Mouse (Mus musculus) hindbrain, embryonic 11.5 days (tissue): ENCODE measurements around the gene Cfap161. TPM values are rescaled to one million over a fixed set of nuclear protein-coding genes. Genes with fewer than 3 reads are reported as not detected.

ENCODE experiments used
- ATAC-seq: fragments of 200-750 bp; cut with Nextera tagmentation; 2 replicates; pipeline ENCODE4 v1.8.0; 2017; ENCODE audit warnings: mild to moderate bottlenecking, moderate TSS enrichment, moderate library complexity; ENCODE audit not compliant: low FRiP score
- DNase-seq: peaks from one replicate; pipeline ENCODE4 v3.0.0-alpha.2; 2015; ENCODE audit warnings: low spot score
- H3K27ac ChIP-seq: fragments of 300-500 bp; sonication (generic); 2 replicates; pipeline ENCODE4 v1.5.1; 2014; ENCODE audit warnings: mild to moderate bottlenecking, low read depth, low read length
- H3K27me3 ChIP-seq: fragments of 300-500 bp; sonication (generic); 2 replicates; pipeline ENCODE4 v1.6.1; 2014; ENCODE audit warnings: mild to moderate bottlenecking, low read length, moderate library complexity, mixed read lengths; ENCODE audit not compliant: control insufficient read depth, insufficient read depth
- H3K36me3 ChIP-seq: fragments of 300-500 bp; sonication (generic); 2 replicates; pipeline ENCODE4 v1.6.1; 2014; ENCODE audit warnings: mild to moderate bottlenecking, low read length, moderate library complexity, mixed read lengths; ENCODE audit not compliant: control insufficient read depth, insufficient read depth
- H3K4me1 ChIP-seq: fragments of 300-500 bp; sonication (generic); replicated peaks from 2 replicates; pipeline ENCODE4 v1.6.1; 2014; ENCODE audit warnings: low read length, mixed read lengths; ENCODE audit not compliant: control insufficient read depth, insufficient read depth
- H3K4me2 ChIP-seq: fragments of 300-500 bp; sonication (generic); replicated peaks from 2 replicates; pipeline ENCODE4 v1.6.1; 2014; ENCODE audit warnings: mild to moderate bottlenecking, low read depth, low read length
- H3K4me3 ChIP-seq: fragments of 300-500 bp; sonication (generic); 2 replicates; pipeline ENCODE4 v1.5.1; 2014; ENCODE audit warnings: low read depth, low read length
- H3K9ac ChIP-seq: fragments of 300-500 bp; sonication (generic); 2 replicates; pipeline ENCODE4 v1.6.1; 2014; ENCODE audit warnings: low read depth, low read length
- H3K9me3 ChIP-seq: fragments of 300-500 bp; sonication (generic); 2 replicates; pipeline ENCODE4 v1.6.1; 2016; ENCODE audit warnings: low read length; ENCODE audit not compliant: control insufficient read depth
- WGBS: fragments of 180-500 bp; shearing (Covaris S2); extraction: QIAGEN DNeasy Blood & Tissue Kit; methylation state at CpG from one replicate; pipeline ENCODE4 v1.1.7; 2014; 5-methylcytosine and 5-hydroxymethylcytosine counted together
- polyA plus RNA-seq: library from polyadenylated mRNA; unstranded; fragments of >200 nt; fragmentation: Nextera tagmentation; extraction: Ambion mirVana; gene quantifications from 2 replicates; pipeline ENCODE4 v1.2.1, GENCODE M21; 2014

The Cfap161 gene
- polyA plus RNA-seq, 1 experiment from 2014 or later: 1.5 TPM

DNA sequence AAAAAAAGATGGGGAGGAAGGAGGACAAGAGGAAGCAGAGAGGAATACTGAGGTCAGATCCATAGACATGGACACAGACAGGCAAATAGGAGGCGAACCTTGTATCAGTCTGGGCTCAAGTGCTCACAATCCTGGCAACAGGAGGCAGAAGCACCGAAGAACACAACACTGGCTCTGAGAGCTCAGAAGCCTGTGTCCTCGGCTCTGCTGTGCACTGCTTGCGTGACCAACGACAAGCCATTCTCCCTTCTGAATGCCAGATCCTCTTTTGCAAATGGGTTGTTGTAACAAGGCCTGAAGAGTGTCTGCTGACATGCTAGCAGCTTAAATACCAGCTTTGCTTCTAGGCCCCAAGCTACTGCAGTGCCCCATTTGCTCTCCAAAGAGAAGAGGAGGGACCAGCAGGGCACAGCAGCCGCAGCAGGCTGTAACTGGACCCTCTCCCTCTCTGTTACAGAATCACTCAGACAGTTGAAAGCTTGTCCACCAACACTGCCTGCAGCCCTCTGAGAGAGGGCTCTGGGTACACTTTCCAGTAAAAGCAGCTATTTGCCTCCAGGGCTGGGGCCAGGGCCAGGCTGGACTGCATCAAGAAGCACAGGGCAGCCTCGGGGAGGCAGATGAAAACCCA is 54.9 kb downstream of the Cfap161 start:
- Histone ChIP-seq H3K36me3 (no peaks in the 10 kb centered on the region), H3K4me3 (no peak overlapping the region), H3K9me3 (no peaks in the 10 kb centered on the region), H3K27ac (no peak overlapping the region), H3K9ac (no peak overlapping the region), H3K4me1 (no peaks in the 10 kb centered on the region), H3K27me3 (no peaks in the 10 kb centered on the region), H3K4me2 (no peak overlapping the region)
- WGBS: 49% methylated on average over 7 of the region's 7 CpGs
- DNase-seq (no peak), ATAC-seq (no peak)

DNA sequence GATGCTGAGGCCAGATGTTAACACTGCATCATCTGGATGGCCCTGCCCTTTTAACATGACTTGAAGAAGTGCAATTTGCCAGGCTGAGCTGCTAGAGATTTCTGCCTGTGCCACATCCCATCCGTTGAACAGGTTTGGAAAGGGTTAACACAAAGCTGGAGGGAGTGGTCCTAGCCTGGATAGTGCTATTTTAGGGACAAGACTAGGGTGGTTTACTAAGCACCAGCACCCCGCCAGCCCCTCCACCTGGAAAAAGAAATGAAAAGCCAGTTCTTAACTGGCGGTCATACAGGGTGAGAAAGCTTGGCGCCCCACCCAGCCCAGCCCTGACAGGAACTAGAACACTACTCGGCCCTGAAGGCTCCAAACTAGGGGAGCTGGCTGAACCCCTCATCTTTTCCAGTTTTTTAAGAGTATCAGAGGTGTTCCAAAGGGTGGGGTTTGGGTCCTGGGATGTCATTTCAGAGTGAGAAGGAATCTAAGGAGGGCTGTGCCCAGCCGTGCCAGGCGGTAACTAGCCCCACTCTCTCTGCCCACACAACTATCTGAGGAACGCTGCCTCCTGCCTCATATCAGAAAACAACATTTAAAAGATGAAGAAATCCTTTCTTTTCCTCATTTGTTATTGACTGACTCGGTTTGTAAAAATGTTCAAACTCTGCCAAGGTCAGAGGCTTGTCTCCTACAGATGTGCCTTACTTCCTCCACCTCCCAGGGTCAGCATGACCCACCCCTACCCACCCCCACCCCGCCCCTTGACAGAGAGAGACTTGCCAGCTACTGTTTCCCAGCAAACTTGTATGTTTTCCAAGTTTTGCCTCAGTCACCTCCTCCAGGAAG is 55.8 kb downstream of the Cfap161 start:
- no peaks in the 10 kb centered on the region for H3K27me3 ChIP-seq
- DNase-seq (no peak), ATAC-seq (no peak)
- no peak overlapping the region for H3K9ac ChIP-seq
- H3K36me3 ChIP-seq: no peaks in the 10 kb centered on the region
- no peak overlapping the region for H3K27ac ChIP-seq
- no peaks in the 10 kb centered on the region for H3K9me3 ChIP-seq
- H3K4me2 ChIP-seq: no peak overlapping the region
- H3K4me3 ChIP-seq: no peak overlapping the region
- H3K4me1 ChIP-seq: no peaks in the 10 kb centered on the region
- 79% methylated on average over 10 of the region's 10 CpGs for WGBS

DNA sequence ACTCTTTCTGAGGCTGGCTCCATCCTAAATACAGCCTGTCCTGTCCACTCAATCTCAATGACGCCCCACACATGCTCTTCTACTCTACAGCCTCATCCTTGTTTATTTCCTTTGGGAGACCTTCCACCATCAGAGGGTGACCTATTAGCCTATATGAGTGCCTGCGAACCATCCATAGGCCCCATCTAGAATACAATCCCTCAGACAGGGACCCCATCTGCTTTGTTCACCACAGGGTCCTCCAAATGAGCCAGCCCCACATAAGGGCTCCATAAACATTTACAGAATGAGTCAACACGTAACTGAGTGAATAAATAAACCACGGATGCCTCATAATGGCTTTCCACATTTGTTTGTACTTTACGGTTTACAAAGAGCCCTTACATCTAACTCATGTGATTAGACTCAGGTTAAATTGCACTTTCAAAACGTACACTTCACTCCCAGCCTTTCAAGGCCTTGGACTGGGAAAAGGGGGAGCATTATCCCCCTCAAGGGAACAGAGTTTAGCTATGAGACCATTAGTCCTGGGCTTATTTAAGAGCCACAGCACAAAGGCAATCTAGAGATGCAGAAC is 56.7 kb downstream of the Cfap161 start:
- Histone ChIP-seq H3K27me3 (no peaks in the 10 kb centered on the region), H3K27ac (no peak overlapping the region), H3K4me3 (no peak overlapping the region), H3K4me2 (no peak overlapping the region), H3K9me3 (no peaks in the 10 kb centered on the region), H3K36me3 (no peaks in the 10 kb centered on the region), H3K9ac (no peak overlapping the region), H3K4me1 (no peaks in the 10 kb centered on the region)
- 72% methylated on average over 6 of the region's 6 CpGs for WGBS
- ATAC-seq (no peak), DNase-seq (no peak)

DNA sequence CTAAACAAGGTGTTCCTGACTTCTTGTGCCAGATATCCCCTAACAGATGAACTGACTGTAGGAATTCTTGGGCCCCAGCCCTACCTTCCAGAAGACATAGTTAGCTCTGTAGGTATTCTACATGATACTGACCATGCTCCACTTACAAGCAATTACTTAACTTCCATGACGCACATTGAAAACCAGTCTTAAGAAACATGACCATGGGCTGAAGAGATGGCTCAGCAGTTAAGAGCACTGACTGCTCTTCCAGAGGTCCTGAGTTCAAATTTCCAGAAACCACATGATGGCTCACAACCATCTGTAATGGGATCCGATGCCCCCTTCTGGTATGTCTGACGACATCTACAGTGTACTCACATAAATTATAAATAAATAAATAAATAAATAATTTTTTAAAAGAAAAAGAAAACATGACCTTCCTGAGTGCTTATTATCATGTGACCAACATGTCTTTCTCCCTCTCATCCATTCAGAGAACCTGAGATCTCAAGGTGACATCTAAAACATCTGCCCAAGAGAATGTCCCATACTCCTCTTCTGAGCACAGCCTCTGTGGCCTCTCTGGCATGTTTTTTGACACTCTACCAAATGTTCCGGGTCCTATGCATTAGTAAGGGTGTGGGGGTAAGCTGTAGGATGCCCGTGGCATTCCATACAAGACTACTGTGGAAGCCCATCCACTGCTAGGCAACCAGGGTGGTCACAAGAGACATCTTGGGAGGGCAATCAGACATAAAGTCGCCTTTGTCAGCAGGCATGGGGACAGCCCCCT is 58.2 kb downstream of the Cfap161 start:
- H3K9me3 ChIP-seq: no peaks in the 10 kb centered on the region
- no peak overlapping the region for H3K9ac ChIP-seq
- no peak overlapping the region for H3K4me2 ChIP-seq
- no peaks in the 10 kb centered on the region for H3K27me3 ChIP-seq
- H3K4me3 ChIP-seq: no peak overlapping the region
- H3K4me1 ChIP-seq: no peaks in the 10 kb centered on the region
- no peak for DNase-seq
- 79% methylated on average over 6 of the region's 6 CpGs for WGBS
- ATAC-seq: no peak
- H3K27ac ChIP-seq: no peak overlapping the region
- no peaks in the 10 kb centered on the region for H3K36me3 ChIP-seq

DNA sequence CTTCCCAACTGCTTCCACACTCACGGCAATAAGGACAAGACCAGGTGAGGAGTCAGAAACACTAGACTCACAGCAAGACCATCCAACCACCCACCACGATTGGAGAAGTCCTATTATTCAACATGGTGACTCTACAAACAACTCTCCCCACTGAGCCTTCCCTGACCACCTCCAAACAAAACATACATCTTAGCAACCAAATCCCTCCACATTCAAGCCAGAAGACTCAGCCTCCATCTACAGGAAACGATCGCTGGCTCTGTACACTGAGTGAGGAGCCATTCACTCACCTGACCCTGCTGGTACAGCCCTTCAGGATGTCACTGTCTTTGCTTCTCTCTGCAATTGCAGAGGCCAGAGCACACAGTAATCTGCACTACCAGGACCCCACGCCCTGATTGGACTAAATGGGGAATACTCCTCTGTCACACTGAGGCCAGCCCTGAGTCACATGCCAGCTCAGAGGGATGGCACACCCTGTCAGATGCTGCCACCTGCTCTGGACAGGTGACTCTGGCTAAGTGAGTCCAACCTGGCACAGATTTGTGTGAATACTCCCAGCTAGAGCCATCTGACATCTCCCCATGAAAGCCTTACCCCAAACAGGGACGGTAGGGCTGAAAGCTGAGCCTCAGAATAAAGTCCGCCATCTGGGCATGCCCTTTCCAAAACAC is 59.4 kb downstream of the Cfap161 start:
- DNase-seq (no peak), ATAC-seq (no peak)
- H3K4me2 ChIP-seq: no peak overlapping the region

DNA sequence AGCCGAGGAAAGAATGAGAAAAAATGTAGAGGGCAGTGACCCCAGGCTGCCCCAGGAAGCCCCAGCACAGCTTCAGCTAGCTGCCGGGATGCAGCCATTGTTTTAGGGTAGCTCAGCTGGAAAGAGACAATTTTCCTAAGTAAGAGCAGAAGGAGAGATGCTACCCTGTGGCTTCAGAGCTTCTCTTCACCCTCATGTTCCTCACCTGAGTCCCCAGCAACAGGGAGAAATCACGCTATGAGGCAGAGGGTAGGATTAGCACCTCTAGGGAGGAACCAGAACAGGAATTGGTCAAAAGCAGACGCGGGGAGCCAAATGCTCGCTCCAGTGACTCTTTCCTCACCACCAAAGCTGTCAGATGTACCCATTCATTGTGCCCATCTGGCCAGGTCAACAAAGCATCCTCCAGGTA is 60.0 kb downstream of the Cfap161 start:
- Histone ChIP-seq H3K4me2 (no peak overlapping the region), H3K9me3 (no peaks in the 10 kb centered on the region), H3K27me3 (no peaks in the 10 kb centered on the region), H3K9ac (no peak overlapping the region), H3K27ac (no peak overlapping the region), H3K4me3 (no peak overlapping the region), H3K36me3 (no peaks in the 10 kb centered on the region), H3K4me1 (no peaks in the 10 kb centered on the region)
- 54% methylated on average over 6 of the region's 6 CpGs for WGBS
- DNase-seq (no peak), ATAC-seq (no peak)

More for the DNA sequence above, 59.4 kb downstream of the Cfap161 start:
- Histone ChIP-seq H3K36me3 (no peaks in the 10 kb centered on the region), H3K9ac (no peak overlapping the region), H3K27ac (no peak overlapping the region), H3K4me3 (no peak overlapping the region), H3K9me3 (no peaks in the 10 kb centered on the region), H3K4me1 (no peaks in the 10 kb centered on the region), H3K27me3 (no peaks in the 10 kb centered on the region)
- 88% methylated on average over 7 of the region's 7 CpGs for WGBS

DNA sequence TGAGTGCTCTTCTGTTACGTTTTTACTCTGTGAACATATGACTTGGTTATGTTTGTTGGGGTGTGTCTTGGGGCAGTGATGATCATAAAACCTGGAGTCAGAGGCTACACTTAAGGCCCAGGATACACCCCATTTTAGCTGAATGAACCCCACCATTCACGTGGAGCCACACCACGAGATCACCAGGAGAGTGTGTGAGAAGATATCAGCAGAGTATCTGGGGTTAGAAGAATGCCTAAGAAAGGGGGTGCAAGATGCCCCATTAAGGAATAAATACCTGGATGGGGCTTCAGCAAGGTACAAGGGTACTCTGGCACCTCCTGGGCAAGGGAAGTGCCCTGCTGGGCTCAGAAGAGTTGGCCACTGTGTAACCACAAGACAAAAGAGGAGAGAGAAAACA is 60.4 kb downstream of the Cfap161 start:
- DNase-seq (no peak), ATAC-seq (no peak)
- H3K36me3 ChIP-seq: no peaks in the 10 kb centered on the region
- no peaks in the 10 kb centered on the region for H3K27me3 ChIP-seq
- H3K4me2 ChIP-seq: no peak overlapping the region
- no peak overlapping the region for H3K9ac ChIP-seq
- H3K9me3 ChIP-seq: no peaks in the 10 kb centered on the region
- no peak overlapping the region for H3K27ac ChIP-seq
- WGBS: 77% methylated on average over 3 of the region's 3 CpGs
- no peak overlapping the region for H3K4me3 ChIP-seq
- H3K4me1 ChIP-seq: no peaks in the 10 kb centered on the region

DNA sequence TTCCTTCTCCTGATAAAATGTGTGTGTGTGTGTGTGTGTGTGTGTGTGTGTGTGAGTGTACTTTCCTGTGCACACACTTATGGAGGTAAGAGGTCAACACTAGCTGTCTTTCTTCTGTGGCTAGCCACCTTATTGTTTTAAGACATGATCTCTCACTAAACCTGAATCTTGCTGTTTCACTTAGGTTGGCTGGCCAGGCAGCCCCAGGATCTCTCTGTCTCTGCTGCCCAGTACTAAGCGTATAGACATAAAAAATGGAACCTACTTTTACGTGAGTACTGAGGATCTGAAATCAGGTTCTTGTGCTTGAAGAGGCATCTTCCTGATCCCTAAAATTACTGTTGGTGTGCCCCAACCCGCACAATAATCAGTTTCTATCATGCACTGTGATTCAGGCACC is 61.9 kb downstream of the Cfap161 start:
- DNase-seq: no peak
- no peaks in the 10 kb centered on the region for H3K9me3 ChIP-seq
- no peak overlapping the region for H3K4me2 ChIP-seq
- H3K27me3 ChIP-seq: no peaks in the 10 kb centered on the region
- H3K27ac ChIP-seq: no peak overlapping the region
- H3K9ac ChIP-seq: no peak overlapping the region
- H3K4me3 ChIP-seq: no peak overlapping the region
- H3K36me3 ChIP-seq: no peaks in the 10 kb centered on the region
- no peak for ATAC-seq
- H3K4me1 ChIP-seq: no peaks in the 10 kb centered on the region
- WGBS: 97% methylated on average over 3 of the region's 3 CpGs
